48 mouse cellular contexts compared by ENCODE assay signal in the genomic region with DNA sequence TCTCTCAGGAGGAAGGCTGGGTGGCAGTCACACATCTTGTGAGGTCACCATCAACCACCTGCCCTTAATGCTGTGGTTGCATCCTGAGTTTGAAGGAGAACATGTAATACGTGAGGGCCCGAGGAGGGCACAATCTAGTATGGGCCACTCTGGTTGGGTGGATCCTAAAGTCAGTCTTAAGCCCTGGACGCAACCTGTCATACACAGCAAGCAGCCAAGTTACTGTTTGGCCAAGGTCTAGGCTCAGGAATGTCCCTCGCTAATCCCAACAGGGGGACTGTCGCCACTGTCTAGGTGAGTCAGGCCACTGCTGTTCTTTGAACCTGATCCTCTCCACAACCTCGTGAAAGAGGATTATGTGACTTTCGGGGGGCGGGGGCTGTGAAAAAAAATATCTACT. TPM values are rescaled to one million over a fixed set of nuclear protein-coding genes. Genes with fewer than 3 reads are reported as not detected.
"Had no signal": no experiment of that assay in that cellular context is flagged by ENCODE, and none has a peak within 500 bp of the region (broad histone marks: within the 10 kb centered on the region; RNA-seq: fewer than 3 reads in every experiment).

No protein-coding gene starts in this region.

- ATAC-seq: hindbrain, postnatal 0 days; inflammation-experienced regulatory T-cells, adult 6 months; intestine, embryonic 15.5 days; intestine, embryonic 16.5 days; intestine, postnatal 0 days had no signal

- DNase-seq: heart, postnatal 10 days; heart, postnatal 14 days; heart, postnatal 36 days; heart, postnatal 4 days; kidney, adult 11 months; kidney, adult 18-20 months; kidney, adult 2 months; kidney, adult 8-10 months; kidney, adult 9 months; kidney, postnatal 10 days; kidney, postnatal 14 days; kidney, postnatal 36 days; kidney, postnatal 4 days; layer of hippocampus, adult 9-11 months; layer of hippocampus, postnatal 36 days had no signal

- H3K4me2 ChIP-seq: heart, embryonic 11.5 days; heart, embryonic 12.5 days; heart, embryonic 13.5 days; heart, embryonic 15.5 days; hindbrain, embryonic 12.5 days; hindbrain, embryonic 13.5 days; hindbrain, embryonic 14.5 days; hindbrain, embryonic 15.5 days; intestine, embryonic 15.5 days had no signal

- H3K27me3 ChIP-seq: heart, embryonic 13.5 days; heart, embryonic 15.5 days; hindbrain, embryonic 12.5 days; hindbrain, embryonic 13.5 days; hindbrain, embryonic 15.5 days; intestine, embryonic 15.5 days had no signal

- H3K27ac ChIP-seq: heart, embryonic 10.5 days; heart, embryonic 13.5 days; heart, embryonic 15.5 days; hindbrain, embryonic 10.5 days; hindbrain, embryonic 12.5 days; hindbrain, embryonic 13.5 days; hindbrain, embryonic 14.5 days; hindbrain, embryonic 15.5 days; hindbrain, postnatal 0 days; intestine, embryonic 15.5 days; layer of hippocampus, adult 2 months; left cerebral cortex, adult 2 months had no signal

- H3K9me3 ChIP-seq: heart, embryonic 10.5 days; heart, embryonic 12.5 days; heart, embryonic 13.5 days; heart, embryonic 15.5 days; hindbrain, embryonic 10.5 days; hindbrain, embryonic 12.5 days; hindbrain, embryonic 13.5 days; hindbrain, embryonic 15.5 days; intestine, embryonic 15.5 days had no signal

- H3K4me1 ChIP-seq: heart, embryonic 10.5 days; intestine, embryonic 15.5 days had no signal

- H3K4me3 ChIP-seq: heart, embryonic 10.5 days; heart, embryonic 12.5 days; heart, embryonic 13.5 days; heart, embryonic 15.5 days; hindbrain, embryonic 10.5 days; hindbrain, embryonic 12.5 days; hindbrain, embryonic 13.5 days; hindbrain, embryonic 15.5 days; intestine, embryonic 15.5 days; layer of hippocampus, adult 2 months; left cerebral cortex, adult 2 months had no signal

- H3K36me3 ChIP-seq: heart, embryonic 10.5 days; intestine, embryonic 15.5 days had no signal

- H3K9ac ChIP-seq: heart, embryonic 12.5 days; heart, embryonic 13.5 days; heart, embryonic 15.5 days; hindbrain, embryonic 12.5 days; hindbrain, embryonic 13.5 days; hindbrain, embryonic 14.5 days; hindbrain, embryonic 15.5 days; intestine, embryonic 15.5 days had no signal

RNA-seq across cellular contexts. Expression of gene Fam20c, which starts 10.3 kb away (rescaled TPM):
- polyA plus RNA-seq: inflammation-experienced regulatory T-cells, adult 6 months had no signal

RNA-seq across cellular contexts. Expression of gene Gm5294, which starts 55.3 kb away (rescaled TPM):
- total RNA-seq: heart, adult 8-10 months; heart, postnatal 10 days; heart, postnatal 14 days; heart, postnatal 25 days; heart, postnatal 36 days; heart, postnatal 4 days; hematopoietic stem cell, adult 5-6 weeks; hindbrain, postnatal 0 days; layer of hippocampus, adult 18-20 months; layer of hippocampus, adult 2 months; layer of hippocampus, adult 8-10 months; layer of hippocampus, postnatal 10 days; layer of hippocampus, postnatal 14 days; layer of hippocampus, postnatal 25 days; layer of hippocampus, postnatal 36 days; left cerebral cortex, adult 18-20 months; left cerebral cortex, adult 2 months; left cerebral cortex, adult 8-10 months had no signal
- polyA plus RNA-seq: heart, embryonic 10.5 days; heart, embryonic 11.5 days; heart, embryonic 12.5 days; heart, embryonic 13.5 days; heart, embryonic 14.5 days; heart, embryonic 15.5 days; hindbrain, embryonic 10.5 days; hindbrain, embryonic 11.5 days; inflammation-experienced regulatory T-cells, adult 6 months; intestine, embryonic 14.5 days; intestine, embryonic 15.5 days; intestine, embryonic 16.5 days; intestine, postnatal 0 days; kidney, embryonic 14.5 days; kidney, embryonic 16.5 days; large intestine, adult 2 months had no signal
